Mouse (Mus musculus): ENCODE results near the gene Orai3. TPM values are rescaled to one million over a fixed set of nuclear protein-coding genes. Genes with fewer than 3 reads are reported as not detected.

Gene Orai3
- polyA plus RNA-seq, 1 experiment from 2014 or later: 25.8 TPM

DNA sequence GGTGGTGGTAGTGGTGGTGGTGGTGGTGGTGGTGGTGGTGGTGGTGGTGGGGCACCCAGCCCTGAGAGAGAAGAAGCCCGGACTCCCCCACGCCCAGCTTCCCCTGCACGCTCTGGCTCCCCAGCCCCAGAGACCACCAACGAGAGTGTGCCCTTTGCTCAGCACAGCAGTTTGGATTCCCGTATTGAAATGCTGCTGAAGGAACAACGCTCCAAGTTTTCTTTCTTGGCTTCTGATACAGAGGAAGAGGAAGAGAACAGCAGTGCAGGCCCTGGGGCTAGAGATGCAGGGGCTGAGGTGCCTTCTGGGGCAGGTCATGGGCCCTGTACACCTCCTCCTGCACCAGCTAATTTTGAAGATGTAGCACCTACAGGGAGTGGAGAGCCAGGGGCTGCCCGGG lies 15.7 kb downstream of the Orai3 start, which contains the start of gene Gm49388:
TSS of gene Gm49388 (plus strand) at position 301 of the 400 bp plus-strand sequence.
- ChIA-PET CTCF (interaction anchor here (1.5 kb wide), 1 partner anchor 12 kb away, joined by 4 read pairs; no protein-coding TSS in a partner anchor), POLR2A (interaction anchor here (1.7 kb wide), 1 partner anchor 9 kb away, joined by 4 read pairs; the partner anchor contains the start of gene Setd1a)
- DNase-seq (ENCODE audit: low read depth, low spot score) (no peak), ATAC-seq (no peak)
- H3K27me3 ChIP-seq: no peaks in the 10 kb centered on the region
- in situ Hi-C loops (cut with MboI; ENCODE audit: low pct_unique_long_range_greater_than_20kb): no loop called here
- TF ChIP-seq CTCF (IDR thresholded peaks at IDR 0.05): no peak

- ChIA-PET CTCF (interaction anchor here (1.1 to 1.5 kb wide), 3 partner anchors 23 to 411 kb away, joined by 3 read pairs; no protein-coding TSS in a partner anchor), POLR2A (interaction anchor here (0.6 kb wide), 1 partner anchor 187 kb away, joined by 5 read pairs; no protein-coding TSS in a partner anchor)
- ATAC-seq (no peak), DNase-seq (ENCODE audit: low read depth, low spot score) (no peak)
- no peaks in the 10 kb centered on the region for H3K27me3 ChIP-seq
- TF ChIP-seq CTCF (IDR thresholded peaks at IDR 0.05): no peak
- in situ Hi-C loops (cut with MboI; ENCODE audit: low pct_unique_long_range_greater_than_20kb): no loop called here
Observed at GRCm38 (mm10) chr7:127797076-127797845, 27.6 kb downstream of the Orai3 start.

- POLR2A ChIA-PET: interaction anchor here (1.2 kb wide), 1 partner anchor 76 kb away, joined by 6 read pairs; no protein-coding TSS in a partner anchor
Observed at GRCm38 (mm10) chr7:127798591-127798990, 29.0 kb downstream of the Orai3 start.

GRCm38 (mm10) chr7:127799211-127799610 lies 29.6 kb downstream of the Orai3 start:
- in situ Hi-C loops (cut with MboI; ENCODE audit: low pct_unique_long_range_greater_than_20kb): no loop called here
- no peaks in the 10 kb centered on the region for H3K27me3 ChIP-seq
- ChIA-PET CTCF (interaction anchor here (1.7 kb wide), 1 partner anchor 10 kb away, joined by 5 read pairs; no protein-coding TSS in a partner anchor), POLR2A (interaction anchor here (1.2 kb wide), 1 partner anchor 75 kb away, joined by 6 read pairs; no protein-coding TSS in a partner anchor)
- DNase-seq (ENCODE audit: low read depth, low spot score): no peak
- ATAC-seq: no peak
- no peak for TF ChIP-seq CTCF (IDR thresholded peaks at IDR 0.05)

More at GRCm38 (mm10) chr7:127798591-127798990, 29.0 kb downstream of the Orai3 start:
- H3K27me3 ChIP-seq: no peaks in the 10 kb centered on the region
- CTCF ChIA-PET: interaction anchor here (1.5 kb wide), 1 partner anchor 410 kb away, joined by 3 read pairs; no protein-coding TSS in a partner anchor
- in situ Hi-C loops (cut with MboI; ENCODE audit: low pct_unique_long_range_greater_than_20kb): no loop called here
- TF ChIP-seq CTCF (IDR thresholded peaks at IDR 0.05): no peak
- ATAC-seq: no peak
- DNase-seq (ENCODE audit: low read depth, low spot score): no peak

DNA sequence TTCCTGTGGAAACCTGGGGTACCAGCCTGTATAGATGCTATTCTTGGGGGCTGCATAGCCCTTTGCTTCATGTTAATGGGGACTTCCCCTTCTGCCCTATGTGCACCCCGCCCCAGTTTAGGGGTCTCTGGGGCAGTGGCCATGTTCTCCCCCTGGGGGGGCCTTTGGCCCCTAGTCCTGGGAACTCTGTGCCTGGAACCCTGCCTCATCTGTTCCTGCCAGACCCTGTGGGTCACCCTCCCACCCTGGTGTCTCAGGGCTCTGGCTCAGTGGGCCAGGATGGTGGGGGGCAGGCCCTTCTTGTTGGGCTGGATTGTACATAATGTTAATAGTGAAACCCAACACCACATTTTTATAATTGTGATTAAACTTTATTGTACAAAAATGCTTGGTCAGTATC lies 30.1 kb downstream of the Orai3 start:
- ChIA-PET CTCF (interaction anchor here (1.0 to 1.7 kb wide), 5 partner anchors 9 to 85 kb away, joined by 3 to 5 read pairs (median 3); no protein-coding TSS in a partner anchor), POLR2A (interaction anchor here (1.2 kb wide), 1 partner anchor 75 kb away, joined by 6 read pairs; no protein-coding TSS in a partner anchor)
- ATAC-seq (no peak), DNase-seq (ENCODE audit: low read depth, low spot score) (no peak)
- no peaks in the 10 kb centered on the region for H3K27me3 ChIP-seq
- in situ Hi-C loops (cut with MboI; ENCODE audit: low pct_unique_long_range_greater_than_20kb): no loop called here
- no peak for TF ChIP-seq CTCF (IDR thresholded peaks at IDR 0.05)

- no peaks in the 10 kb centered on the region for H3K27me3 ChIP-seq
- in situ Hi-C loops (cut with MboI; ENCODE audit: low pct_unique_long_range_greater_than_20kb): no loop called here
- ChIA-PET POLR2A (interaction anchor here (1.0 to 1.3 kb wide), 2 partner anchors 31 to 41 kb away, joined by 3 to 4 read pairs; partner anchors contain the start of gene Orai3), CTCF (interaction anchor here (0.7 to 1.7 kb wide), 13 partner anchors 8 to 119 kb away, joined by 3 to 5 read pairs (median 3); partner anchors contain the start of genes Gm21974 and Vkorc1)
- peak; percentile 74 for ATAC-seq
- no peak for TF ChIP-seq CTCF (IDR thresholded peaks at IDR 0.05)
- DNase-seq (ENCODE audit: low read depth, low spot score): peak; percentile 38
Observed at GRCm38 (mm10) chr7:127800435-127801009, 30.9 kb downstream of the Orai3 start, which contains the start of gene Hsd3b7. Hsd3b7 (plus strand) TSS chr7:127800604.

- in situ Hi-C loops (cut with MboI; ENCODE audit: low pct_unique_long_range_greater_than_20kb): no loop called here
- no peak for ATAC-seq
- no peak for TF ChIP-seq CTCF (IDR thresholded peaks at IDR 0.05)
- POLR2A ChIA-PET: interaction anchor here (0.7 to 1.3 kb wide), 4 partner anchors 31 to 167 kb away, joined by 3 to 6 read pairs (median 4); partner anchors contain the start of genes Kat8 and Orai3
- DNase-seq (ENCODE audit: low read depth, low spot score): no peak
- CTCF ChIA-PET: interaction anchor here (0.7 to 1.7 kb wide), 12 partner anchors 8 to 119 kb away, joined by 3 to 5 read pairs (median 3); partner anchors contain the start of genes Gm21974 and Vkorc1
- no peaks in the 10 kb centered on the region for H3K27me3 ChIP-seq
Observed at GRCm38 (mm10) chr7:127801010-127801621, 31.5 kb downstream of the Orai3 start.

DNA sequence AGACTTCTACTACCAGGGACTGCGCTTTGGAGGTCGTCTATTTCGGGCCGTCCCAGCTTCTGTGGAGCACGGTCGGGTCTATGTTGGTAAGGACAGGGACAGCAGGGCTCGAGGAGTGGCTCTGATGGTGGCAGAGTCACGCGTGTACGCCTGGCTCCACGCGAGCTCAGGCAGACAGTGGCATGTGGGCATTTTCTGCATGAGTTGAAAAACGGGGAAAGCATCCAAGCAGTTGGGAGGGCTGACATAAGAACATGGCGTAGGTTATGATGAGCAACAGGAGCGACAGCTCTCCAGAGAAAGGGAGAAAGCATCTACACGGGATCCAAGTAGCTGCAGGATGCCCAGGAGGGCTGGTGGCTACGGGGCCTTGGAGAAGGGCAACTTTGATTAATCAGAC lies 32.7 kb downstream of the Orai3 start:
- in situ Hi-C loops (cut with MboI; ENCODE audit: low pct_unique_long_range_greater_than_20kb): no loop called here
- DNase-seq (ENCODE audit: low read depth, low spot score): no peak
- CTCF ChIA-PET: no interaction called here
- H3K27me3 ChIP-seq: no peaks in the 10 kb centered on the region
- ATAC-seq: no peak
- no peak for TF ChIP-seq CTCF (IDR thresholded peaks at IDR 0.05)
- POLR2A ChIA-PET: interaction anchor here (1.3 to 1.6 kb wide), 2 partner anchors 14 to 111 kb away, joined by 4 to 6 read pairs; partner anchors contain the start of gene Kat8

- in situ Hi-C loops (cut with MboI; ENCODE audit: low pct_unique_long_range_greater_than_20kb): no loop called here
- DNase-seq (ENCODE audit: low read depth, low spot score): no peak
- no peak for TF ChIP-seq CTCF (IDR thresholded peaks at IDR 0.05)
- ATAC-seq: no peak
- ChIA-PET CTCF (interaction anchor here (1.0 to 1.6 kb wide), 2 partner anchors 9 to 15 kb away, joined by 3 to 5 read pairs; partner anchors contain the start of gene Hsd3b7), POLR2A (no interaction called here)
- H3K27me3 ChIP-seq: no peaks in the 10 kb centered on the region
Observed at GRCm38 (mm10) chr7:127808821-127809220, 39.2 kb downstream of the Orai3 start.

DNA sequence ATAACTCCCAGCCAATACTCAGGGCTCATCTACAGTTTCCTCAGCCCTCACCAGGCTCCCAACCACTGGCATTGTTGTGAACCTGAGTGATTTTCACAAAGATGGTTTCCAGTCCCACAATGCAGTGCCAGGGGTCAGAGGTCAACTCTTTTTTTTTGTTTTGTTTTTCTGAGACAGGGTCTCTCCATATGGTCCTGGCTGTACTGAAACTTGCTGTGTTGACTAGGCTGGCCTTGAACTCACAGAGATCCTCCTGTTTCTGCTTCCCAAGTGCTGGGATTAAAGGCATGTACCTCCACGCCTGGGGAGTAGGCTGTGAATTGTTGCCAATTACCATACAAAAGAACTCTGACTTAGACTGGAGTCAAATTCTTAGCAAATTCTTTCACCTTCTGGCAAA lies 40.2 kb downstream of the Orai3 start:
- no peak for TF ChIP-seq CTCF (IDR thresholded peaks at IDR 0.05)
- in situ Hi-C loops (cut with MboI; ENCODE audit: low pct_unique_long_range_greater_than_20kb): no loop called here
- CTCF ChIA-PET: interaction anchor here (1.6 kb wide), 1 partner anchor 10 kb away, joined by 5 read pairs; the partner anchor contains the start of gene Hsd3b7
- ATAC-seq (no peak), DNase-seq (ENCODE audit: low read depth, low spot score) (no peak)
- POLR2A ChIA-PET: no interaction called here
- H3K27me3 ChIP-seq: no peaks in the 10 kb centered on the region
